Mouse (Mus musculus) embryonic fibroblast, embryonic 13.5 days (primary cell): Measurements from ENCODE around the gene Siglece. TPM values are rescaled to one million over a fixed set of nuclear protein-coding genes. Genes with fewer than 3 reads are reported as not detected.
"Not testable (repeated sequence)": the region's sequence is repeated elsewhere in the genome, so short reads cannot be mapped to it uniquely, and the experiment has no call there.

Experiments
- H3K27ac ChIP-seq: 2 replicates; pipeline ENCODE4 v1.5.1; 2012; ENCODE audit warnings: low read length, control low read depth, inconsistent platforms; ENCODE audit not compliant: insufficient read depth
- H3K4me1 ChIP-seq: 2 replicates; pipeline ENCODE4 v1.6.1; 2011; ENCODE audit warnings: low read length; ENCODE audit not compliant: control insufficient read depth, insufficient read depth
- H3K4me3 ChIP-seq: 2 replicates; pipeline ENCODE4 v1.5.1; 2011; ENCODE audit warnings: mild to moderate bottlenecking, control low read depth, low read length; ENCODE audit not compliant: insufficient read depth
- CTCF ChIP-seq: IDR thresholded peaks from 2 replicates; pipeline ENCODE4 v1.5.1; 2011; ENCODE audit warnings: mild to moderate bottlenecking, control low read depth, low read length, moderate library complexity, borderline replicate concordance; ENCODE audit not compliant: insufficient read depth
- POLR2A ChIP-seq: IDR thresholded peaks from 2 replicates; pipeline ENCODE4 v1.6.1; 2011; ENCODE audit warnings: low read depth, mild to moderate bottlenecking, control low read depth, low read length, moderate library complexity
- polyA plus RNA-seq: library from polyadenylated mRNA; stranded (reverse); fragments of >200 nt; gene quantifications from 2 replicates; pipeline ENCODE4 v1.2.4, GENCODE M21; 2011; ENCODE audit warnings: low read depth; ENCODE audit not compliant: missing spikeins, insufficient read length

Gene Siglece
- polyA plus RNA-seq, result not detected in 2 replicates

DNA sequence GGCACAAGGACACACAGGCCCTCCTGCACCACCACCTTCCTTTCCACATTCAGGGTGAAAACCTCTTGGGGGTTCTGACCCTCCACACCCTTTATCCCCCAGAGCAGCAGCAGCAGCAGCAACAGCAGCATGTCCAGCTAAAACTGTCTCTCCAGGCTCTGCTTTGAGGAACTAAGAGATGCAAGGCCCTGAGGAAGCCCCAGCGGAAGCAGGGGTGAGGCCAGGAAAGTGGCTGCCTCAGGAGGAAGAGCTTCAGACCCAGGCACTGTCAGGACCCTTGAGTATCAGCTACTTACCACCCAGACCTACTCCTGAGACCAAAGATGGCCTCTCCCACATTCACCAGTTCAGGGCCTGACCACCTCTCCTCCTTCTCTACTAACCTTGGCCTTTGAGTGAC lies at the start of gene Siglece:
Siglece (minus strand) TSS at position 160 of the 400 bp plus-strand sequence.
- Histone ChIP-seq H3K4me3 (no peak within 1 kb of the TSS), H3K4me1 (peaks cover 4% of the 10 kb centered on the region; the same call in 1 of the 2 replicates), H3K27ac (no peak within 1 kb of the TSS)
- TF ChIP-seq POLR2A (no peak), CTCF (no peak)

DNA sequence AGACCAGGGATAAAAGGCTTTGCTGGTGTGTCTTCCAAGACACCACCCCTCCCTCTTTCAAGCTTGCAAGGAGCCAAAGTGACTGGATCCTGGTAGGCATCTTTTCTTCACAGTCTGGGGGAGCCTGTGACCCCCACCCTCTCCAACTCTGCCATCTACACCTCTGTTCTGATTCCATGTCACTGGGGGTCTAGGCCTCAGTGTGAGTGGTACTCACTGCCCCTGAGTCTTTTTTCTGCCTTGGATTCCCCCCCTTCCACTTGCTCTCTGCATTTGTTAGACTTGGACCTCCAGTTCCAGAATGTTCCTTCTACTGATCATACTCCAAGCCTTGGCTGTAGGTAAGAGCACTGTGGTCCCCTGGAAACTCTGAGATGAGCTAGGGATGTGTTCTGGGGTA lies 30.2 kb upstream of the Siglece start, which contains the start of gene Klk14:
Klk14 (plus strand) TSS at position 301 of the 400 bp plus-strand sequence.
- H3K4me3 ChIP-seq, result no peak within 1 kb of the TSS
- TF ChIP-seq CTCF (no peak), POLR2A (no peak)
- no peak within 1 kb of the TSS for H3K27ac ChIP-seq
- H3K4me1 ChIP-seq, result no peaks in the 10 kb centered on the region

DNA sequence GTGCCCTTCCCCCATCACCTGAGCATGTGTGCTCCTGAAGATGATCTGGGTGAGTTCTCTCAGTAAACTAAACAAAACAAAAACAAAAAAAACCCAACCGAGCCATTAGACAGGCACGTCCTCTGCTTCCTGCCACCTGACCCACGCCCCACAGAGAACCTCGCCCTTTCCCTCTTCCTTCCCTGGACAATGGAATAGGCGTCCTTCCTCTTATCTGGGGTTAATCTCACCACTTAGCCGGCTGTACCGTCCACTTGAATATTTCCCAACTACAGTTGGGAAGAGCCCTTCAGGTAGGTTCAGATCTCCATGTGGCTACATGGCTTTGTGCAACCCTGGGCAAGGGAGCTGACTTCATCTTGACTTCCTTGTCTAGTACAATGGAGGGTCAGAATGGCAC lies 25.1 kb upstream of the Siglece start:
- H3K27ac ChIP-seq, result no peak overlapping the region
- H3K4me1 ChIP-seq, result no peaks in the 10 kb centered on the region
- H3K4me3 ChIP-seq, result no peak overlapping the region
- TF ChIP-seq CTCF, result no peak
- TF ChIP-seq POLR2A, result no peak

GRCm38 (mm10) chr7:43682511-43682910 lies 22.6 kb upstream of the Siglece start:
- H3K27ac ChIP-seq, H3K4me3 ChIP-seq, H3K4me1 ChIP-seq: not testable (repeated sequence)

- Histone ChIP-seq H3K4me1 (no peaks in the 10 kb centered on the region), H3K27ac (no peak overlapping the region), H3K4me3 (no peak overlapping the region)
- TF ChIP-seq CTCF, result peak; percentile 78
- TF ChIP-seq POLR2A, result no peak
Measured at GRCm38 (mm10) chr7:43680960-43681359, 21.0 kb upstream of the Siglece start.

- Histone ChIP-seq H3K4me1 (no peaks in the 10 kb centered on the region), H3K4me3 (no peak overlapping the region), H3K27ac (no peak overlapping the region)
- TF ChIP-seq CTCF (0 out of 2 replicates have a peak, but pooled peaks have one; percentile 12), POLR2A (no peak)
Measured at GRCm38 (mm10) chr7:43678517-43678916, 18.6 kb upstream of the Siglece start.

DNA sequence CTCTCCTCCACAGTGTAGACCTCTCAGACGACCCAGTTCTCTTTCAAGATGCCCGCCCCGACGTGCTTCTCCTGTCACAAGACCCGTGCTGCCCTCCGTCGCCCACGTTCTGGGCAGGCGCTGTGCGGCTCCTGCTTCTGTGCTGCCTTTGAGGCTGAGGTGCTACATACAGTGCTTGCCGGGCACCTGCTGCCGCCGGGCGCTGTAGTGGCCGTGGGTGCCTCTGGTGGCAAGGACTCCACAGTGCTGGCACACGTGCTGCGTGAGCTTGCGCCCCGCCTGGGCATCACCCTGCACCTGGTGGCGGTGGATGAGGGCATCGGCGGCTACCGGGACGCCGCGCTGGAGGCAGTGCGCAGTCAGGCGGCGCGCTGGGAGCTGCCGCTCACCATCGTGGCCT lies 15.1 kb upstream of the Siglece start:
- Histone ChIP-seq H3K27ac (no peak overlapping the region), H3K4me1 (no peaks in the 10 kb centered on the region), H3K4me3 (no peak overlapping the region)
- TF ChIP-seq POLR2A, result no peak
- no peak for TF ChIP-seq CTCF

- Histone ChIP-seq H3K27ac (no peak overlapping the region), H3K4me3 (peak overlapping the region; percentile 94), H3K4me1 (no peaks in the 10 kb centered on the region)
- no peak for TF ChIP-seq CTCF
Measured at GRCm38 (mm10) chr7:43672581-43673260, 12.8 kb upstream of the Siglece start.

DNA sequence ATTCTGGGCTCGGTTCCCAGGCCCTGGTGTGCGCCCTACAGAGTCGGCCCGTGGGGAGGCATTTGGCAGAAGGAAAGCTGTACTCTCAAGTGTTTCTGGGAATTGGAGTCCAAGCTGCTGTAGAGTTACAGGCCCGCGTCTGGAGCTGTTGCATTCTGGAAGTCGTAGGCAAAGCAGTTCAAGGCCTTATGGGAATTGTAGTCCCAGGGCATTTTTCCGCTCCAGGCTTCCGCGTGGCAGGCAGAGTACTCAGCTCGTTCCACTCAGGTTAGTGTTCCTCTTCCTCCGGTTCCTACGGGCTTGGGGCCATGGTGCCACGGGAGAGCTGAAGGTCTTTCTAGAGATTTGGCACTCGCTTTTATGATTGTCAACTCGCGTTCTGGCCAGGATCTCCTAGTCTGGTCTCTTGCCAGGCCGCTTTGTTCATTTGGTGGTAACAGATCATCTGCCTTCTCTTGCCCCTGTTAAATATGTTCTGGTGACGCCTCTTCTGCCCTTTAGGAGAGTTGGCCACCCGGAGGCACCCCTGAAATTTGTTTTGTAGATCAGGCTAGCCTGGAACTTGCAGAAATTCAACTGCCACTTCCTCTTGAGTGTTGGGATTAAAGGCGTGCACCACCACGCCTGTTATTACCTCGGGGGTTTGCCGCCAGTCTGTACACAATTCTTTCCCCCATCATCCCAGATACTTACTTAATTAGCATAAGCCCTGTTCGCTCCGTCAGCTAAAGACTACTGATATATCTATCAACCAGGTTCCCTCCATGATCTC lies 12.0 kb upstream of the Siglece start, which contains the start of gene Ctu1:
Ctu1 (plus strand) TSS at position 208 of the 772 bp plus-strand sequence.
- Histone ChIP-seq H3K4me3 (peak within 1 kb of the TSS; percentile 94), H3K4me1 (no peaks in the 10 kb centered on the region), H3K27ac (peak within 1 kb of the TSS; percentile 38)
- TF ChIP-seq CTCF, result no peak
- peak; percentile 73 for TF ChIP-seq POLR2A
